Mouse (Mus musculus): ENCODE data around the gene Atf6b. TPM values are rescaled to one million over a fixed set of nuclear protein-coding genes. Genes with fewer than 3 reads are reported as not detected.

Gene Atf6b
- polyA plus RNA-seq, 1 experiment from 2014 or later: 99.6 TPM

- ATAC-seq (ENCODE audit: low FRiP score, low read depth): no peak
- H3K27me3 ChIP-seq: no peaks in the 10 kb centered on the region
- no peak overlapping the region for H3K27ac ChIP-seq
- no peaks in the 10 kb centered on the region for H3K9me3 ChIP-seq
- H3K4me1 ChIP-seq: peaks cover 25% of the 10 kb centered on the region
- 48% methylated on average over 19 of the region's 19 CpGs for WGBS
- peaks cover 71% of the 10 kb centered on the region for H3K36me3 ChIP-seq
- no peak overlapping the region for H3K4me2 ChIP-seq (replicated peaks)
- H3K4me3 ChIP-seq: no peak overlapping the region
- H3K9ac ChIP-seq: no peak overlapping the region
Observed at GRCm38 (mm10) chr17:34651507-34652221, 4.7 kb downstream of the Atf6b start.

GRCm38 (mm10) chr17:34652546-34652945 is 5.6 kb downstream of the Atf6b start:
- peaks cover 71% of the 10 kb centered on the region for H3K36me3 ChIP-seq
- 0 out of 2 replicates have a peak, but pooled peaks cover 2% of the 10 kb centered on the region for H3K27me3 ChIP-seq
- no peaks in the 10 kb centered on the region for H3K9me3 ChIP-seq
- no peak overlapping the region for H3K4me3 ChIP-seq
- no peak overlapping the region for H3K27ac ChIP-seq
- H3K4me2 ChIP-seq (replicated peaks): no peak overlapping the region
- no peak for ATAC-seq (ENCODE audit: low FRiP score, low read depth)
- H3K4me1 ChIP-seq: peaks cover 24% of the 10 kb centered on the region
- WGBS: 90% methylated on average over 10 of the region's 10 CpGs
- H3K9ac ChIP-seq: no peak overlapping the region

GRCm38 (mm10) chr17:34652985-34653384 is 6.0 kb downstream of the Atf6b start:
- peaks cover 71% of the 10 kb centered on the region for H3K36me3 ChIP-seq
- 0 out of 2 replicates have a peak, but pooled peaks cover 6% of the 10 kb centered on the region for H3K27me3 ChIP-seq
- no peak for ATAC-seq (ENCODE audit: low FRiP score, low read depth)
- no peak overlapping the region for H3K27ac ChIP-seq
- H3K4me2 ChIP-seq (replicated peaks): no peak overlapping the region
- H3K9me3 ChIP-seq: no peaks in the 10 kb centered on the region
- no peak overlapping the region for H3K9ac ChIP-seq
- peaks cover 20% of the 10 kb centered on the region for H3K4me1 ChIP-seq
- 95% methylated on average over 8 of the region's 8 CpGs for WGBS
- H3K4me3 ChIP-seq: no peak overlapping the region

- 66% methylated on average over 9 of the region's 9 CpGs for WGBS
- peaks cover 66% of the 10 kb centered on the region for H3K36me3 ChIP-seq
- no peak for ATAC-seq (ENCODE audit: low FRiP score, low read depth)
- H3K9ac ChIP-seq: no peak overlapping the region
- no peak overlapping the region for H3K4me2 ChIP-seq (replicated peaks)
- H3K4me1 ChIP-seq: peaks cover 14% of the 10 kb centered on the region; the same call in 1 of the 2 replicates
- peaks cover 13% of the 10 kb centered on the region for H3K27me3 ChIP-seq
- no peak overlapping the region for H3K27ac ChIP-seq
- H3K9me3 ChIP-seq: no peaks in the 10 kb centered on the region
- H3K4me3 ChIP-seq: no peak overlapping the region
Observed at GRCm38 (mm10) chr17:34653746-34654285, 6.9 kb downstream of the Atf6b start.

GRCm38 (mm10) chr17:34654392-34654791 is 7.4 kb downstream of the Atf6b start:
- Histone ChIP-seq H3K9me3 (no peaks in the 10 kb centered on the region), H3K27me3 (peaks cover 19% of the 10 kb centered on the region), H3K4me3 (no peak overlapping the region), H3K4me1 (peaks cover 14% of the 10 kb centered on the region; the same call in 1 of the 2 replicates), H3K4me2 (replicated peaks) (no peak overlapping the region), H3K36me3 (peaks cover 60% of the 10 kb centered on the region), H3K27ac (no peak overlapping the region), H3K9ac (no peak overlapping the region)
- 89% methylated on average over 13 of the region's 13 CpGs for WGBS
- ATAC-seq (ENCODE audit: low FRiP score, low read depth): no peak

- H3K27ac ChIP-seq: no peak overlapping the region; the same call in 1 of the 2 replicates
- 88% methylated on average over 7 of the region's 7 CpGs for WGBS
- H3K9me3 ChIP-seq: no peaks in the 10 kb centered on the region
- H3K4me2 ChIP-seq (replicated peaks): no peak overlapping the region
- ATAC-seq (ENCODE audit: low FRiP score, low read depth): no peak
- no peak overlapping the region for H3K4me3 ChIP-seq
- peaks cover 14% of the 10 kb centered on the region; the same call in 1 of the 2 replicates for H3K4me1 ChIP-seq
- H3K9ac ChIP-seq: no peak overlapping the region
- peaks cover 52% of the 10 kb centered on the region for H3K36me3 ChIP-seq
- H3K27me3 ChIP-seq: peaks cover 27% of the 10 kb centered on the region
Observed at GRCm38 (mm10) chr17:34655160-34655559, 8.2 kb downstream of the Atf6b start.

GRCm38 (mm10) chr17:34655581-34655991 is 8.6 kb downstream of the Atf6b start:
- Histone ChIP-seq H3K36me3 (peaks cover 48% of the 10 kb centered on the region), H3K4me1 (peaks cover 14% of the 10 kb centered on the region; the same call in 1 of the 2 replicates), H3K27ac (no peak overlapping the region), H3K4me3 (no peak overlapping the region), H3K27me3 (peaks cover 31% of the 10 kb centered on the region), H3K4me2 (replicated peaks) (no peak overlapping the region), H3K9ac (no peak overlapping the region), H3K9me3 (no peaks in the 10 kb centered on the region)
- 60% methylated on average over 4 of the region's 4 CpGs for WGBS
- ATAC-seq (ENCODE audit: low FRiP score, low read depth): peak; percentile 34

GRCm38 (mm10) chr17:34656666-34657065 is 9.7 kb downstream of the Atf6b start:
- H3K9me3 ChIP-seq: no peaks in the 10 kb centered on the region
- no peak overlapping the region for H3K4me2 ChIP-seq (replicated peaks)
- no peak overlapping the region for H3K27ac ChIP-seq
- peaks cover 23% of the 10 kb centered on the region; the same call in 1 of the 2 replicates for H3K4me1 ChIP-seq
- peaks cover 42% of the 10 kb centered on the region for H3K27me3 ChIP-seq
- no peak overlapping the region for H3K9ac ChIP-seq
- ATAC-seq (ENCODE audit: low FRiP score, low read depth): no peak
- 56% methylated on average over 8 of the region's 8 CpGs for WGBS
- H3K4me3 ChIP-seq: no peak overlapping the region
- peaks cover 37% of the 10 kb centered on the region for H3K36me3 ChIP-seq

GRCm38 (mm10) chr17:34657271-34657670 is 10.3 kb downstream of the Atf6b start:
- WGBS: 20% methylated on average over 2 of the region's 2 CpGs
- Histone ChIP-seq H3K9me3 (no peaks in the 10 kb centered on the region), H3K4me1 (peaks cover 24% of the 10 kb centered on the region; the same call in 1 of the 2 replicates), H3K4me3 (no peak overlapping the region), H3K36me3 (peaks cover 31% of the 10 kb centered on the region), H3K9ac (no peak overlapping the region), H3K27ac (no peak overlapping the region), H3K27me3 (peaks cover 43% of the 10 kb centered on the region), H3K4me2 (replicated peaks) (no peak overlapping the region)
- ATAC-seq (ENCODE audit: low FRiP score, low read depth): no peak

GRCm38 (mm10) chr17:34658145-34658544 is 11.2 kb downstream of the Atf6b start:
- Histone ChIP-seq H3K9ac (no peak overlapping the region), H3K27ac (no peak overlapping the region), H3K4me2 (replicated peaks) (no peak overlapping the region), H3K36me3 (peaks cover 23% of the 10 kb centered on the region), H3K4me1 (peaks cover 24% of the 10 kb centered on the region; the same call in 1 of the 2 replicates), H3K9me3 (no peaks in the 10 kb centered on the region), H3K27me3 (peaks cover 49% of the 10 kb centered on the region), H3K4me3 (no peak overlapping the region)
- ATAC-seq (ENCODE audit: low FRiP score, low read depth): no peak
- WGBS: 70% methylated on average over 2 of the region's 2 CpGs

GRCm38 (mm10) chr17:34658591-34658990 is 11.6 kb downstream of the Atf6b start:
- H3K4me3 ChIP-seq: no peak overlapping the region
- no peak overlapping the region for H3K4me2 ChIP-seq (replicated peaks)
- H3K27ac ChIP-seq: no peak overlapping the region
- no peak overlapping the region for H3K9ac ChIP-seq
- peaks cover 54% of the 10 kb centered on the region for H3K27me3 ChIP-seq
- ATAC-seq (ENCODE audit: low FRiP score, low read depth): no peak
- peaks cover 18% of the 10 kb centered on the region for H3K36me3 ChIP-seq
- 81% methylated on average over 3 of the region's 3 CpGs for WGBS
- peaks cover 24% of the 10 kb centered on the region; the same call in 1 of the 2 replicates for H3K4me1 ChIP-seq
- H3K9me3 ChIP-seq: no peaks in the 10 kb centered on the region

- H3K4me3 ChIP-seq: no peak overlapping the region
- H3K27ac ChIP-seq: no peak overlapping the region
- H3K36me3 ChIP-seq: peaks cover 12% of the 10 kb centered on the region
- WGBS: 62% methylated on average over 12 of the region's 12 CpGs
- H3K9me3 ChIP-seq: no peaks in the 10 kb centered on the region
- ATAC-seq (ENCODE audit: low FRiP score, low read depth): no peak
- H3K4me2 ChIP-seq (replicated peaks): no peak overlapping the region
- peaks cover 57% of the 10 kb centered on the region for H3K27me3 ChIP-seq
- H3K4me1 ChIP-seq: peaks cover 24% of the 10 kb centered on the region; the same call in 1 of the 2 replicates
- H3K9ac ChIP-seq: no peak overlapping the region
Observed at GRCm38 (mm10) chr17:34659181-34659896, 12.4 kb downstream of the Atf6b start.

All from limb, embryonic 13.5 days (tissue).